Mouse (Mus musculus) midbrain, embryonic 16.5 days (tissue): ENCODE data around the gene Wdr44. TPM values are rescaled to one million over a fixed set of nuclear protein-coding genes. Genes with fewer than 3 reads are reported as not detected.

Experiments
- ATAC-seq: fragments of 200-750 bp; cut with Nextera tagmentation; 2 replicates; pipeline ENCODE4 v1.8.0; 2017; ENCODE audit warnings: moderate TSS enrichment
- H3K27ac ChIP-seq: fragments of 300-500 bp; sonication (generic); 2 replicates; pipeline ENCODE4 v1.5.1; 2014; ENCODE audit warnings: mild to moderate bottlenecking, low read length, mixed read lengths
- H3K27me3 ChIP-seq: fragments of 300-500 bp; sonication (generic); 2 replicates; pipeline ENCODE4 v1.6.1; 2014; ENCODE audit warnings: low read depth, low read length, mixed read lengths; ENCODE audit not compliant: control insufficient read depth, insufficient read depth
- H3K36me3 ChIP-seq: fragments of 300-500 bp; sonication (generic); 2 replicates; pipeline ENCODE4 v1.6.1; 2014; ENCODE audit warnings: mild to moderate bottlenecking, low read length, moderate library complexity, mixed read lengths; ENCODE audit not compliant: control insufficient read depth, insufficient read depth
- H3K4me1 ChIP-seq: fragments of 300-500 bp; sonication (generic); 2 replicates; pipeline ENCODE4 v1.6.1; 2014; ENCODE audit warnings: mild to moderate bottlenecking, low read length, mixed read lengths; ENCODE audit not compliant: control insufficient read depth, insufficient read depth
- H3K4me2 ChIP-seq: fragments of 300-500 bp; sonication (generic); 2 replicates; pipeline ENCODE4 v1.6.1; 2014; ENCODE audit warnings: mild to moderate bottlenecking, low read length, mixed read lengths
- H3K4me3 ChIP-seq: fragments of 300-500 bp; sonication (generic); 2 replicates; pipeline ENCODE4 v1.5.1; 2014; ENCODE audit warnings: low read depth, mild to moderate bottlenecking, low read length, moderate library complexity, mixed read lengths
- H3K9ac ChIP-seq: fragments of 300-500 bp; sonication (generic); 2 replicates; pipeline ENCODE4 v1.6.1; 2014; ENCODE audit warnings: low read depth, low read length, mixed read lengths
- H3K9me3 ChIP-seq: fragments of 300-500 bp; sonication (generic); replicated peaks from 2 replicates; pipeline ENCODE4 v1.6.1; 2014; ENCODE audit warnings: mild to moderate bottlenecking, low read length, mixed read lengths; ENCODE audit not compliant: control insufficient read depth, poor library complexity, severe bottlenecking
- WGBS: fragments of 180-500 bp; shearing (Covaris S2); extraction: QIAGEN DNeasy Blood & Tissue Kit; methylation state at CpG from one replicate; pipeline ENCODE4 v1.1.7; 2014; 5-methylcytosine and 5-hydroxymethylcytosine counted together
- polyA plus RNA-seq: library from polyadenylated mRNA; unstranded; fragments of >200 nt; fragmentation: Nextera tagmentation; extraction: Ambion mirVana; gene quantifications from 2 replicates; pipeline ENCODE4 v1.2.1, GENCODE M21; 2015

Wdr44 gene
- polyA plus RNA-seq, 1 experiment from 2014 or later: 17.5 TPM

- no peaks in the 10 kb centered on the region for H3K27me3 ChIP-seq
- ATAC-seq: no peak
- H3K36me3 ChIP-seq: no peaks in the 10 kb centered on the region
- peak overlapping the region; percentile 37 for H3K4me2 ChIP-seq
- no peaks in the 10 kb centered on the region for H3K4me1 ChIP-seq
- H3K4me3 ChIP-seq: no peak overlapping the region
- H3K27ac ChIP-seq: no peak overlapping the region
- H3K9ac ChIP-seq: no peak overlapping the region
- no peaks in the 10 kb centered on the region for H3K9me3 ChIP-seq
- WGBS: 78% methylated on average over 3 of the region's 3 CpGs
Observed at GRCm38 (mm10) chrX:23694588-23694987, 1.7 kb downstream of the Wdr44 start.

- H3K36me3 ChIP-seq: no peaks in the 10 kb centered on the region
- no peak for ATAC-seq
- no peaks in the 10 kb centered on the region for H3K4me1 ChIP-seq
- no peak overlapping the region for H3K27ac ChIP-seq
- no peaks in the 10 kb centered on the region for H3K27me3 ChIP-seq
- no peaks in the 10 kb centered on the region for H3K9me3 ChIP-seq
- no peak overlapping the region for H3K4me2 ChIP-seq
- H3K9ac ChIP-seq: no peak overlapping the region
- H3K4me3 ChIP-seq: no peak overlapping the region
Observed at GRCm38 (mm10) chrX:23695109-23695508, 2.3 kb downstream of the Wdr44 start.

GRCm38 (mm10) chrX:23697346-23697745 lies 4.5 kb downstream of the Wdr44 start:
- Histone ChIP-seq H3K4me2 (no peak overlapping the region), H3K36me3 (no peaks in the 10 kb centered on the region), H3K27ac (no peak overlapping the region), H3K4me3 (no peak overlapping the region), H3K4me1 (no peaks in the 10 kb centered on the region), H3K9ac (no peak overlapping the region), H3K9me3 (no peaks in the 10 kb centered on the region), H3K27me3 (no peaks in the 10 kb centered on the region)
- WGBS: 79% methylated on average over 2 of the region's 2 CpGs
- no peak for ATAC-seq

GRCm38 (mm10) chrX:23699023-23699422 lies 6.2 kb downstream of the Wdr44 start:
- Histone ChIP-seq H3K9me3 (no peaks in the 10 kb centered on the region), H3K27ac (no peak overlapping the region), H3K36me3 (no peaks in the 10 kb centered on the region), H3K4me1 (no peaks in the 10 kb centered on the region), H3K27me3 (no peaks in the 10 kb centered on the region), H3K4me3 (no peak overlapping the region), H3K9ac (no peak overlapping the region), H3K4me2 (no peak overlapping the region)
- WGBS: 100% methylated on average over 1 of the region's 1 CpGs
- ATAC-seq: no peak

GRCm38 (mm10) chrX:23717247-23717646 lies 24.4 kb downstream of the Wdr44 start:
- ATAC-seq: no peak
- Histone ChIP-seq H3K4me1 (no peaks in the 10 kb centered on the region), H3K27ac (no peak overlapping the region), H3K36me3 (no peaks in the 10 kb centered on the region), H3K4me2 (no peak overlapping the region), H3K9me3 (no peaks in the 10 kb centered on the region), H3K4me3 (no peak overlapping the region), H3K9ac (no peak overlapping the region), H3K27me3 (no peaks in the 10 kb centered on the region)
- 76% methylated on average over 1 of the region's 1 CpGs for WGBS

GRCm38 (mm10) chrX:23727463-23727862 lies 34.6 kb downstream of the Wdr44 start:
- no peaks in the 10 kb centered on the region for H3K9me3 ChIP-seq
- H3K9ac ChIP-seq: no peak overlapping the region
- no peaks in the 10 kb centered on the region for H3K4me1 ChIP-seq
- 83% methylated on average over 1 of the region's 1 CpGs for WGBS
- no peak for ATAC-seq
- no peak overlapping the region for H3K27ac ChIP-seq
- no peaks in the 10 kb centered on the region for H3K27me3 ChIP-seq
- H3K4me2 ChIP-seq: no peak overlapping the region
- no peaks in the 10 kb centered on the region for H3K36me3 ChIP-seq
- H3K4me3 ChIP-seq: no peak overlapping the region

GRCm38 (mm10) chrX:23754671-23755070 lies 61.8 kb downstream of the Wdr44 start:
- WGBS: 78% methylated on average over 1 of the region's 1 CpGs
- ATAC-seq: no peak
- Histone ChIP-seq H3K4me2 (no peak overlapping the region), H3K4me3 (no peak overlapping the region), H3K27me3 (no peaks in the 10 kb centered on the region), H3K9ac (no peak overlapping the region), H3K9me3 (no peaks in the 10 kb centered on the region), H3K27ac (no peak overlapping the region), H3K4me1 (no peaks in the 10 kb centered on the region), H3K36me3 (no peaks in the 10 kb centered on the region)

GRCm38 (mm10) chrX:23767849-23768248 lies 75.0 kb downstream of the Wdr44 start:
- H3K9ac ChIP-seq: no peak overlapping the region
- H3K36me3 ChIP-seq: 0 out of 2 replicates have a peak, but pooled peaks cover 2% of the 10 kb centered on the region
- no peak overlapping the region for H3K4me3 ChIP-seq
- H3K4me2 ChIP-seq: no peak overlapping the region
- 75% methylated on average over 1 of the region's 1 CpGs for whole genome bisulfite sequencing
- no peak overlapping the region for H3K27ac ChIP-seq
- H3K9me3 ChIP-seq: no peaks in the 10 kb centered on the region
- H3K27me3 ChIP-seq: no peaks in the 10 kb centered on the region
- no peak for ATAC-seq
- H3K4me1 ChIP-seq: no peaks in the 10 kb centered on the region

GRCm38 (mm10) chrX:23807125-23807524 lies 114.3 kb downstream of the Wdr44 start:
- H3K4me3 ChIP-seq: no peak overlapping the region
- no peak overlapping the region for H3K9ac ChIP-seq
- H3K4me2 ChIP-seq: no peak overlapping the region
- H3K27me3 ChIP-seq: no peaks in the 10 kb centered on the region
- H3K27ac ChIP-seq: no peak overlapping the region
- H3K4me1 ChIP-seq: no peaks in the 10 kb centered on the region
- ATAC-seq: no peak
- WGBS: 95% methylated on average over 3 of the region's 3 CpGs
- no peaks in the 10 kb centered on the region for H3K36me3 ChIP-seq
- no peaks in the 10 kb centered on the region for H3K9me3 ChIP-seq

GRCm38 (mm10) chrX:23810365-23810764 lies 117.5 kb downstream of the Wdr44 start:
- no peak for ATAC-seq

More at GRCm38 (mm10) chrX:23810365-23810764, 117.5 kb downstream of the Wdr44 start:
- Histone ChIP-seq H3K9me3 (no peaks in the 10 kb centered on the region), H3K4me3 (no peak overlapping the region), H3K4me1 (no peaks in the 10 kb centered on the region), H3K9ac (no peak overlapping the region), H3K4me2 (no peak overlapping the region), H3K27me3 (no peaks in the 10 kb centered on the region), H3K36me3 (no peaks in the 10 kb centered on the region), H3K27ac (no peak overlapping the region)
- WGBS: 90% methylated on average over 2 of the region's 2 CpGs
